Mouse (Mus musculus): ENCODE results near the gene Cphx2.
"Not testable (repeated sequence)": the region's sequence is repeated elsewhere in the genome, so short reads cannot be mapped to it uniquely, and the experiment has no call there.

The Cphx2 gene

GRCm38 (mm10) chr14:26081216-26081615 lies at the start of gene Cphx2:
Gene Cphx2, plus strand, starts transcription at chr14:26081516.
- DNase-seq (ENCODE audit: low read depth), result not testable (repeated sequence)

- not testable (repeated sequence) for DNase-seq (ENCODE audit: low read depth)
Observed at GRCm38 (mm10) chr14:26034364-26034763, 47.0 kb upstream of the Cphx2 start.

GRCm38 (mm10) chr14:26035439-26035838 lies 45.9 kb upstream of the Cphx2 start:
- DNase-seq (ENCODE audit: low read depth), result not testable (repeated sequence)

GRCm38 (mm10) chr14:26042611-26043010 lies 38.7 kb upstream of the Cphx2 start, which contains the start of gene Gm9780:
Gene Gm9780, minus strand, starts transcription at chr14:26042711.
- DNase-seq (ENCODE audit: low read depth), result not testable (repeated sequence)

- not testable (repeated sequence) for DNase-seq (ENCODE audit: low read depth)
Observed at GRCm38 (mm10) chr14:26045007-26045406, 36.3 kb upstream of the Cphx2 start.

GRCm38 (mm10) chr14:26047026-26047425 lies 34.3 kb upstream of the Cphx2 start:
- DNase-seq (ENCODE audit: low read depth), result not testable (repeated sequence)

GRCm38 (mm10) chr14:26048767-26049166 lies 32.5 kb upstream of the Cphx2 start:
- not testable (repeated sequence) for DNase-seq (ENCODE audit: low read depth)

- not testable (repeated sequence) for DNase-seq (ENCODE audit: low read depth)
Observed at GRCm38 (mm10) chr14:26058184-26058583, 23.1 kb upstream of the Cphx2 start.

- DNase-seq (ENCODE audit: low read depth), result not testable (repeated sequence)
Observed at GRCm38 (mm10) chr14:26059362-26059761, 22.0 kb upstream of the Cphx2 start.

GRCm38 (mm10) chr14:26066574-26067324 lies 14.6 kb upstream of the Cphx2 start:
- DNase-seq (ENCODE audit: low read depth), result not testable (repeated sequence)

- DNase-seq (ENCODE audit: low read depth), result not testable (repeated sequence)
Observed at GRCm38 (mm10) chr14:26067325-26067633, 14.0 kb upstream of the Cphx2 start, which contains the start of gene Tmem254c. Gene Tmem254c, minus strand, starts transcription at chr14:26067355.

- DNase-seq (ENCODE audit: low read depth), result not testable (repeated sequence)
Observed at GRCm38 (mm10) chr14:26076620-26077390, 4.5 kb upstream of the Cphx2 start.

- DNase-seq (ENCODE audit: low read depth), result not testable (repeated sequence)
Observed at GRCm38 (mm10) chr14:26081997-26082396, 681 bp downstream of the Cphx2 start, which contains the start of gene Cphx3. Gene Cphx3, plus strand, starts transcription at chr14:26082297.

GRCm38 (mm10) chr14:26097622-26098021 lies 16.3 kb downstream of the Cphx2 start:
- DNase-seq (ENCODE audit: low read depth), result not testable (repeated sequence)

GRCm38 (mm10) chr14:26118150-26118549 lies 36.8 kb downstream of the Cphx2 start, which contains the start of gene Duxbl2:
Gene Duxbl2, plus strand, starts transcription at chr14:26118349.
- DNase-seq (ENCODE audit: low read depth), result not testable (repeated sequence)

- DNase-seq (ENCODE audit: low read depth), result not testable (repeated sequence)
Observed at GRCm38 (mm10) chr14:26118550-26119000, 37.3 kb downstream of the Cphx2 start.

- not testable (repeated sequence) for DNase-seq (ENCODE audit: low read depth)
Observed at GRCm38 (mm10) chr14:26119095-26119494, 37.8 kb downstream of the Cphx2 start.
